Mouse (Mus musculus) embryonic stem cell, embryonic (primary cell): ENCODE measurements at regions not wholly inside any gene's neighbourhood (a gene's known extent, or its start where the extent isn't known, plus 50 kb on each side); places are given as distances from the start of the nearest gene placed in this dataset.

Source experiments
- CTCF ChIA-PET, 4 experiments: fragments of 300-600 bp in 2 of 4; fragments of 350-600 bp in 2 of 4; sonication (Branson Sonifier 250); formaldehyde crosslinking; loops; one replicate each; lab custom pipeline; 2022; ENCODE audit warnings: inconsistent platforms in 2 of 4; lab: Charles Lee
- POLR2A ChIA-PET, 4 experiments: fragments of 300-600 bp in 2 of 4; fragments of 350-600 bp in 2 of 4; sonication (Branson Sonifier 250); formaldehyde crosslinking; loops; one replicate each; lab custom pipeline; 2022; ENCODE audit warnings: antibody characterized with exemption in 4 of 4, inconsistent platforms in 1 of 4; lab: Charles Lee

DNA sequence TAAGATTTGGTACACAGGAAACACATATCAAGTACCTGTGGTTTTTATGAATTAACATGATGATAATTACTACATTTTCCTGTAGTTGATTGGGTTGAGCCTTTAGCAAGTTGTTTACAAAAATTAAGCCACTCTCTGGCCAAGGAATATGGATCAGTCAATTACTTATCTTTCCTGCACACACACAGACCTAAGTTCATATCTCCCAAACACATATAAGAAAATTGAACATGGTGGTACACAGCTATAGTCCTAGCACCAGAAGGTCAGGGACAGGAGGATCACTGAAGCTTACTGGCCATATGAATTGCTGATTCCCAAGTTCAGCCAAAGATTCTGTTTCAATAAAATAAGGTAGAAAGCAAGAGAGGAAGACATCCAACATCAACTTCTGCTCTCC is 183.7 kb downstream of the Dad1 start:
- POLR2A ChIA-PET: no interaction called here
- CTCF ChIA-PET: interaction anchor here in 1 of 4 experiments (0.6 kb wide), 1 partner anchor 144 kb away, joined by 5 read pairs; no protein-coding TSS in a partner anchor

DNA sequence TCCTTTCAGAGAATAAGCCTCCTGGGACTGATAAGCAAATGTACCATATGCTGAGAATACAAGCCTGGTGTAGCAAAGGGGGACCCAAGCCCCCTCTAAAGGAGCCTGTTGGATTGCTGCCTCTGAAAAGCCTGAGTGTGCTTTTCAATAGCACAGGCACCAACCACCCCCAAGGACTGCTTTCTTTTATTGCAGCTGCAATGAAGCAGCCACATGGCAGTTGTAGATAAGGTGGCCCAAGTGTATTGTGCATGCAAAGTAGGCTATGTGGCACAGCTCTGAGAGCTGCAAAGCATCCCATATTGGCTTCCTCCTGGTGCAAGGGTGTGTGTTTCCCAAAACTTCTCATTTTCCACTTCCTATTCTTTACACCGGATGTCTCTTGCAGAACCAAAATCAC is 185.2 kb downstream of the Dad1 start:
- CTCF ChIA-PET: no interaction called here
- POLR2A ChIA-PET: interaction anchor here in 1 of 4 experiments (0.9 kb wide), 1 partner anchor 24 kb away, joined by 3 read pairs; no protein-coding TSS in a partner anchor

DNA sequence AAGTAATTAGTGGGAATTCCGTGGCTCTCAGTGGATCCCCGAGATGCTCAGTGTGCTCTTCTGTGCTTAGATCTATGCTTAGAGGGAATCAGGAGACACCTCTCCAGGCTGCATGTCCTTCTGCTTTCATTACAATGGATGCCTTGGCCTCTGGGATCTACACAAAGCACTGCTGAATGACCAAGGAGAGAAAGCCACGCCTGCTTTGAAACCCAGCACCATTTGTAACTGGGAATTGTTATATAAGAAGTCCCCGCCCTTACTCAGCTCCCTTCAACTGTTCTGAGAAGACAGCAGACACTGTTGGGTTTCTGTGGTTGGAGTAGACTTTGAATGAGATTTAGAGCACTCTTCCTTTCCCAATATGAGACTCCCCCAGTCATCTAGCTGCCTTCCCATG is 188.4 kb downstream of the Dad1 start:
- POLR2A ChIA-PET: interaction anchor here in 3 of 4 experiments (0.7 to 2.0 kb wide), 6 partner anchors 43 to 411 kb away, joined by 3 to 9 read pairs (median 3); partner anchors contain the start of gene Rem2 (in 1 of the 3)
- CTCF ChIA-PET: interaction anchor here in 3 of 4 experiments (0.7 to 3.0 kb wide), 15 partner anchors 11 to 352 kb away, joined by 3 to 45 read pairs (median 6); partner anchors contain the start of gene Slc7a7 (in 1 of the 3)

DNA sequence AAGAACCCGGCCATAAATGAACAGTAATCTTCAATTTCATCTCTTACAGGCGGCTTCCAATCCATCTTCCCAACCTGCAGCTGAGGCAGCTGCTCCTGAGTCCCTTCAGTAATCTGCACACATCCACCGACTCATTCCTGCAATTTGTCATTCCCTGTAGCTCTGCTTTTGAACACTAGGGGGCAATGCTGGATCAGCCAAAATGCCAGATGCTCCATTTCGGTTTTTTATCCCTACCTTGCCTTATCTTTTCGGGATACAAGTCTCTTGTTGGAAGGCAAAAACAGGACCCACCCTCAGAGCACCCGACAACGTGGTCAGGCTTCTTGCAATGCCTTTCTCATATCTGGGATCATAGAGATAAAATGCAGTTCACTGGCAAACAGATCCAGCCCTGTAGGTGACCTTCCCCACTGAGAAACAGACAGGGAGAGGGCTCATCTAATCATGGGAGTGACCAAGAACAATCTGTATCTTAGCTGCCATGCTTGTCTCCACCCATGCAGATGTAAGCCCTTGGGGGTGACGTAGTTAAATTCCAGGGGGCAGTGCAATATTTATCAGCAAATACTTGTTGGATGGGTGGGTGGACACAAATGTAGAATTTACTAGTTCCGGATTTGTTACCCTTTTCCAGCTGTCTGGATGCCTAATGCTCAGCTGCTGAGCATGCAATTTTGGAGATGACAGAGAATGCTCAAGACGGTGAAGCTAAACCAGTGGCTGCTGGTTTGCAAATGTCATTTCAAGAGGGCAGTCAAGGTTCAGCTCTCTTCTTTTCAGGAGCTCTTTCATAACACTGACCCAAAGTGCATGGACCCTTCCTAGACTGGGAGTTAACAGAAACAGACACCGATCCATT is 189.1 kb downstream of the Dad1 start:
- ChIA-PET POLR2A (interaction anchor here in 2 of 4 experiments (0.7 to 2.0 kb wide), 5 partner anchors 43 to 147 kb away, joined by 3 to 9 read pairs (median 3); no protein-coding TSS in a partner anchor), CTCF (interaction anchor here (0.5 to 3.0 kb wide), 36 partner anchors 9 to 605 kb away, joined by 3 to 45 read pairs (median 3); partner anchors contain the start of genes Cdh24 (in 1 of the 4) and Slc7a7 (in 1 of the 4))

DNA sequence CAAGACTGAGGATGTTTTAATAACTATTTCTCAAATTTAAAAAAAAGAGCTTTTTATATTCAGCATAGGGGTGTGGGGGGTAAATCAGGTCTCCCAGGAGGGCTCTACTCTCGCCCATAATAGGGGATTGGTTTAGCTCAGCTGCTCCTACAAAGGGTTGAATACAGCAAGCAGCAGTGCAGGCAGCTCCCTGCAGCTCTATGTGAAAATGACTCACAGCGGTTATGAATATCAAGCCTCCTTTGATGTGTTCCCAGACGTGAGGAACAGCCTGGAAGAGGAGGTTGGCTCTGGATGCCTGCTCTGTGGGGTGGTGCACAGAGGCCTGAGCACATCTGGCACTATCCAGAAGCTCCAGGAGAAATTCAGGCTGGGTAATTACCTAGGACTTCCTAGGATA is 192.3 kb downstream of the Dad1 start:
- ChIA-PET POLR2A (interaction anchor here in 1 of 4 experiments (0.6 kb wide), 1 partner anchor 294 kb away, joined by 3 read pairs; no protein-coding TSS in a partner anchor), CTCF (interaction anchor here in 3 of 4 experiments (1.0 to 4.6 kb wide), 4 partner anchors 22 to 177 kb away, joined by 3 to 17 read pairs (median 4); no protein-coding TSS in a partner anchor)

DNA sequence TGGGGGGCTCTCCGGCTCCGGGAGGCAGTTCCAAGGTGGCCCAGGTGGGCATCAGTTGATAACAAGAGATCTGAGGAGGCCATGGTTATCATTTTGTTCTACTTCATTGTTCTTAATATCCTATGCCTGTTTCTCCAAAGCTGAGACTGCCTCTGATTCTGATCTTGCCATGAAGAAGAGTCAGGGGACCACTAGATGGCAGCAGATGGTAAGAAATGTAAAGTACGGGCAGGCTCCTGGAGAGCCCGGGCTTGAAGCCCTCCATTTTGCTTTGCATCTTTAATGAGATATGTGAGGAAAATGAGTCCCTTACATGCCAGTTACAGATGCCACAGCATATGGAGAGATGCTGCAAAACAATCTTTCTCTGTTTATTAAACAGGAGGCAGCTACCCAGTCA is 194.1 kb downstream of the Dad1 start:
- POLR2A ChIA-PET: no interaction called here

DNA sequence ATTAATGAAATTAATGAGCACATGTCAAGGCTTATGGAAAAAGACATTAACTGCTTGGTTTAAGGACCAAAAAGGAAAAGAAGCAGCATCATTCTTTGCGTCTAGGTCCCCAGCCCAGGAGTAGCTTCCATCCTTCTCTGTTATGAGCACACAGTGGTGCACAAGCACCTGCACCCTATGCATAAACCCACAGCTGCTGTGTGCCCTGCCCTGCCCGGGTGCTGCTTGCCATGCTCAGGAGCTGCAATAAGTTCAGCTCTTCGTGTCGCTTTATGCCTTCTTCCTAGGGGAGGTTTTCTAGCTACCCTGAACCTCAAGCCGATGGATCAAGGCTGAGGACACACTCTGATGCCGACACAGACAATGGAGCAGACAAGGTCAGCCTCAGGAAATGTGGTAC is 194.8 kb downstream of the Dad1 start:
- ChIA-PET CTCF (interaction anchor here in 3 of 4 experiments (0.6 to 4.6 kb wide), 11 partner anchors 13 to 469 kb away, joined by 3 to 17 read pairs (median 3); partner anchors contain the start of gene Slc7a7 (in 2 of the 3)), POLR2A (no interaction called here)

More for the DNA sequence above, 194.1 kb downstream of the Dad1 start:
- CTCF ChIA-PET: interaction anchor here in 3 of 4 experiments (0.6 to 4.6 kb wide), 13 partner anchors 13 to 469 kb away, joined by 3 to 17 read pairs (median 3); partner anchors contain the start of gene Slc7a7 (in 2 of the 3)

DNA sequence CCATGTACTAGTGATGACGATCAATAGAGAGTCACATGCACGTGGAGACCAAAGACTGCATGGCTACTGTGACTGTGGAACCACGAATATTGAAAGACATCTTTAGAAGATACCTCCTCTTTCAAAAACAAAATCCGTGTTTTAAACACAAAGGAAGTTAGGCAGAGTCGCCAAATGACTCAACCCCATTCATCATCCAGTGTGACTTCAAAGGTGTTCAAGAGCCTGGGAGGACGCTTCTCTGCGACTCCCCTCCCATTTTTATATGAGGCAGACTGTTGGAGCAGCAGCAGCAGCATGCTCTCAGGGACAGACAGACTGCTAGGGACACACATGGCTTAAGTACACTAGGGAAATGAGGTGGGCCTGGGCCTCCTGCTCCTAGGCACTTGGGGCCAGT is 197.2 kb downstream of the Dad1 start:
- CTCF ChIA-PET: interaction anchor here in 2 of 4 experiments (1.4 to 1.5 kb wide), 2 partner anchors 252 to 472 kb away, joined by 3 read pairs; no protein-coding TSS in a partner anchor
- POLR2A ChIA-PET: interaction anchor here in 1 of 4 experiments (0.8 kb wide), 1 partner anchor 170 kb away, joined by 7 read pairs; no protein-coding TSS in a partner anchor

DNA sequence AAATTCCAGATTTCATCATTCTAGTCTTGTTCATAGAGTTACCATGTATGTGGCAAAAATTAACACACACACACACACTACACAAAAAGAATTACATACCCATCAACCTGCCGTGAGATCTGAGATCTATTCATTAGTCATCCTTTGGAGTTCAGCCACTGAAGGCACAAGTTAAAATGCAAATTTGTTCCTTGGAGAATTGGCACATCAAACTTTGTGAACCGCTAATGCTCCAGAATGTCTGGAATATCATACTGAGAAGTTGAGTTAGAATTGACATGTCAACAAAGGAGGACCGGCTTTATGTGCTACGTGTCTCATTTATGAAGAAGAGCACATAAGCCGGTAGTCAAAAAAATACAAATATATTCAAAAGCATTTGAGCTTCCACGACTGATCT is 198.5 kb downstream of the Dad1 start:
- POLR2A ChIA-PET: interaction anchor here in 2 of 4 experiments (0.5 to 0.9 kb wide), 3 partner anchors 45 to 135 kb away, joined by 3 to 5 read pairs (median 3); no protein-coding TSS in a partner anchor
- CTCF ChIA-PET: interaction anchor here in 1 of 4 experiments (0.8 kb wide), 1 partner anchor 9 kb away, joined by 3 read pairs; no protein-coding TSS in a partner anchor

DNA sequence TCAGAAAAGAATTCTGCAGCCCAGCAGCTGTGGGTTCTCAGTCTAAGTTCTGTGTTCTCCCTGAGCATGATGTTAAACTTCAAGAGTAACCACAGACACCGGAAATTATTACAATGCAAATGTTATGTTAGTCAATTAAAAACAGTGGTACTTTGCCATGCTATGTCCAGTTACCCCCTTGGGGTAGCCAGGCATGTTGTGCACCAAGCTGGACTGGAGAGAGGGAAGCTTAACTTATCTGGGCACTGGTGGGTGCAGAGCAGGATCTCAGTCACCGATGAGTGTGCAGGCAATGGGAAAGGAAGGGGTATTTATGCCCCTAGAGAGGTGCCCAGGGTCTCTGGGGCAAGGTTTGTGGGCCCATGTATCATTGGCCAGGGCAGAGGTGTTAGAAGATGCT is 211.6 kb downstream of the Dad1 start:
- CTCF ChIA-PET: interaction anchor here in 1 of 4 experiments (0.5 kb wide), 1 partner anchor 185 kb away, joined by 3 read pairs; no protein-coding TSS in a partner anchor
- POLR2A ChIA-PET: no interaction called here

DNA sequence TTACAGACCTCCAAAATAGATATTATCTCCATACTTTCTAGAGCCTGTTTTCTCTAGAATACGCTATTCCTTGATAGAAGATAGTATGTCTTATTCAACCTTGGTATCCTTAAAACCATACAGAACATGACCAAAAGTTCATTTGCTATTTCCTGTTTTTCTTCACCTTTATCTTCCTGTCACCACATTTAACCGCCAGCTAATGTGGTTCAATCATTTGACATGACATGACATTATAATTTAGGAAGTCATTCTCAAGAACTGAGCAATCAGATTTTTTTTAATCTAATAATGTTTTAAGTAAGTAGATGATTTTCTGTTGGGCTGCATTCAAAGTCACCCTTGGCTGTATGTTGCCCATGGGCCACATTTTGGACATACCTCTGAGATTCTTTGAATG is 213.3 kb downstream of the Dad1 start:
- POLR2A ChIA-PET: no interaction called here
- CTCF ChIA-PET: no interaction called here

DNA sequence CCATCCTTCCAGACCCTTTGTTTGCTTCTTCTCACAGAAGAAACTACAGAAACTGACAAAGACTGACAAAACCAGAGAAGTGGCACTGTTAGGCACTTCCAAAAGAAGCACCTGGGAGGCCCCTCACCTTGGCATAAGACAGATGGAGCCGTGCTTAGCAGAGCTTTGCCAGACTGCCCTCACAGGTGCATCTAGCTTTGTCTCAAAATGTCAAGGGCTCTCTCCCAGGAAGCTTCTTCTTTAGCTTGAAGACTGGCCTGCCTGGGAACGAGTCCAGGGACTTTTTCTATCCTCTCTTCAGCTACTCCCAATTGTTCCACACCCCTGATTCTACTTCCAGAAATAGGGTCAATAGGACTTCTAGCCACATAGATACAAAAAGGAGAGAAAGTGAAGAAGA is 219.4 kb downstream of the Dad1 start:
- CTCF ChIA-PET: no interaction called here

DNA sequence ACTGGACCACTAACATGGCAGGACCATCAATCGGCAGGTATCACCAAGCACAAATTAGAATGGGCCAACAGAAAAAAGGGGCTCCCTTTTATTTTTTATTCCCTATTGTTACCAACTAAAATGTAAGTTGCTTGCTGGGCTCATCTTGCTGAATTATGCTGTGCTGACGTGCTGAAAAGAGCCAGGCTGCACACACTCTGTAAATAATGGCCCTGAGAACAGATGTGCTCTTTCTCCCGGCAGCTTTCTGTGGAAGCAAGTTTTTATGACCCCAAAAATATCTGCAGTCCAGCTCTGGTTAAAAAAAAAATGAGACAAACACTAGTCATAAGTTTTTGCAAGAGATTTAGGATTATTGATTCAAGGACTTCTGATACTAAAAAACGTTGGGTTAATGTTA is 230.4 kb downstream of the Dad1 start:
- CTCF ChIA-PET: no interaction called here
- POLR2A ChIA-PET: no interaction called here

More for the DNA sequence above, 219.4 kb downstream of the Dad1 start:
- POLR2A ChIA-PET: no interaction called here

DNA sequence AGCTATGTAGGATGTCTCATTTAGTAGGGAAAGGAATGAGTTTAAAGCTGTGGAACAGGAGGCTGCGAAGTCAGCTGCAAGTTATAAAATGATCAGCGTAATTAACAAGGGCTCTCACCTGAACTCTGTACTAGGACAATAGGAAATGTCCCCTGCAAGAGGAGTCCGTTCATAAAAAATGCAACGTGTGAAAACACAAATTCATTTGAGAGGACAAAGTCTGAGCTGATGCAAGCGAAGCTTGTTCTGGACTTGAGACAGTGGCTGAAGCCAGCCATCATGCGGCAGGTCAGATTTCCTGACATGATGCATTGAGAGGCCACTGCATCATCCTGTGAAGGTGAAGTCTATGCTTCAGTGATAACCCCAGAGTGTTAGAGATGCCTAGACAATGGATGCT is 232.5 kb downstream of the Dad1 start:
- POLR2A ChIA-PET: no interaction called here
- CTCF ChIA-PET: no interaction called here

DNA sequence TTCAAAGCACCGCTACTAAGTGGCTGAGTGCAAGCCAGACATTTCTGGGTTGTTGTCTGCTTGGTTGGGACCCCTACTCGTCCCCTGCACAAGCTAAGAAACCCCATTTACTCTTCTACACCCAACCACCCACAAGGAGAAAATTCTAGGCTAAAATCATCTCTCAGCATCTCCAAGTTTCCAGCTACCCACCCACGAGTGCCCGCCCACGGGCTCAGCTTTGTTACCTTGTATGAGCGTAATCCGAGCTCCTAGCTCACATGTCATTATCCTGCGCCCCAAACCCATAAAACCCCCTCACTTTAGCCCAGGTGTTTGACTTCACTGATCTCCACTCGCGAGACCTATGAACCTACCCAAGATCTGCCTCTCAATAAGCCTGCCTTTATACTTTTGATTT is 239.3 kb downstream of the Dad1 start:
- CTCF ChIA-PET: interaction anchor here in 2 of 4 experiments (0.5 to 0.6 kb wide), 2 partner anchors 13 to 25 kb away, joined by 3 read pairs; no protein-coding TSS in a partner anchor
- POLR2A ChIA-PET: no interaction called here

DNA sequence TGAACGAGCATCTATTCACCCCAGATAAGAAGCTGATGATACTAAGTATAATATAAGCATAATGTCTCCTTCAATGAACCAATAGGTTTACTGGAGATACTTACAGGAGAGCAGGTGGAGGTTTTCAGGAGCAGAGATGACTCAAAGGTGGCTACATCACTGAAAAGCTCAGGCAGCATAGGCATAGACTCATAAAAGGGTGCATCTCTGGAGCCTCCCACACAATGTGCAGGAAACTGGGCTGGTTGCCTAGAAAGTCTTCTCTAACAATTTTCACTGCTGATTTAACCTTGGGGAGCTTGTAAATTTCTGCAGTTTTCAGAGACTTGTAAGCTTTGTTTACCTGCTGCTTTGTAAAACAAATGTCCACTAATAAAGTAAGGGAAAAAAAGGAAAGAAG is 251.8 kb downstream of the Dad1 start:
- ChIA-PET POLR2A (interaction anchor here in 2 of 4 experiments (0.6 to 0.7 kb wide), 2 partner anchors 47 to 52 kb away, joined by 4 to 12 read pairs; no protein-coding TSS in a partner anchor), CTCF (interaction anchor here in 1 of 4 experiments (1.1 kb wide), 1 partner anchor 226 kb away, joined by 3 read pairs; no protein-coding TSS in a partner anchor)

DNA sequence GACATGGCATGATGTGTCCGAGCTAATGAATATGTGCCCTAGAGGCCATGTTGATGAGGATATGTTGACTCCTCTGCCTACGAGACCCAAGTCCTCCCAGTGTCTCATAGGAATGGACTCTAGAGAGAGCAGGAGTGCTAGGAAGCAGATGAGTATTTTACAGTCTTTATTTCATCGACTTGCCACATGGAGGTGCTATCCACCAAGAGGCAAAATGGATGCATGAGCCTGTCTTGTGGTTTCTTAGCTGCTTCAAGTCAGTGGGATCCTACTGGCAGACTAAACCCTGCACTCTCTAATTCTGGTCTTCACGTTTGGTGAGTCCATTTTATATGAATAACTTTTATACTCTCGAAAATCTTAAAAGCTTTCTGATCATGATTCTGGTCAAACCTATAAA is 253.4 kb downstream of the Dad1 start:
- ChIA-PET POLR2A (no interaction called here), CTCF (interaction anchor here in 3 of 4 experiments (0.6 to 1.7 kb wide), 3 partner anchors 120 to 238 kb away, joined by 3 to 5 read pairs (median 3); no protein-coding TSS in a partner anchor)

DNA sequence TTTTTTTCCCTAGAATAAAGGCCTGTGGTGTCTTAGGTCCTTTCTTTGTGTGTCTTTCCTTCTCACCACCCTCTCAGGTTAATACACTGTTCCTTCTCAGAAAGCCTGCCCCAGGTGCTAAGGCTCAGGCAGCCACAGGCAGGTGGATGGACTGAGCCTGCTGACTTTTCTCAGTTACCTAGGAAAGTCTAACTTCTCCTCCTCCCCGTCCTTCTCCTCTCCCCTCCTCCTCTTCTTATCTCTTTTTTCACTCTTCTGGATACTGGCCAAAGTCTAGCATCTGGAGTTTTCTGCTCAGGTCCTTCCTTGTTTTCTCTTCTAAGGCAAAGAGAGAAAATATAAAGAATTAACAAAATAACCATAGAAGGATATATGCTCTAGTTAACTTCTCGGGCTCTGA is 260.5 kb downstream of the Dad1 start:
- ChIA-PET POLR2A (no interaction called here), CTCF (no interaction called here)

DNA sequence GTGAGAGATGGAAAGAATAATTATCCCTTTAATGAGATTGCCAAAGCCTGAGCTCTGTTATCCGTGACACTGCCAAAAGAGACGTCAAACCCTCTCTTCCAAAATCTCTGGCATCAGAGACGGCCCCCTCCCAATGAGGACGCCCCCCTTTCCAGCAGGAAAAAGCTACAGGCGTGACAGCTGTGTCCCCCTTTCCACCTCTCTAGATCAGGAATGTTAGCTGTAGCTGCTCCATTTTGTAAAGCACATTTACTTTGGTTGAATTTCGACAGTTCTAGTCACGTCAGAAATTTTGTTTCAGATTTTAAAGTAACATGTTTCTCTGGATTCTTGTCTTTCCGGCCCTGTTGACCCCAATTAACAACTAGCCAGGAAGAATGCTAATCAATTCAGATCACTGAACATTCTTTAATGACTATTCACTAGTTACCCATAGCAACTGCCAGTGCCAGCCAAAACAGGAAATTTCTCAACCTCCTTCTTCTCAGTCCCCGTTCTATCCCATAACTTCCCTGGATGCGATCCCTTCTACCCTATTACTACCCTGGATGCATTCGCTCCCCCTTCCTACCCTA is 261.1 kb downstream of the Dad1 start:
- ChIA-PET CTCF (no interaction called here), POLR2A (no interaction called here)
